Mouse (Mus musculus): Measurements from ENCODE around the gene Card14. TPM values are rescaled to one million over a fixed set of nuclear protein-coding genes. Genes with fewer than 3 reads are reported as not detected.
"Not testable (repeated sequence)": the region's sequence is repeated elsewhere in the genome, so short reads cannot be mapped to it uniquely, and the experiment has no call there.

The Card14 gene
- total RNA-seq, 2 experiments from 2014 or later, result not detected

DNA sequence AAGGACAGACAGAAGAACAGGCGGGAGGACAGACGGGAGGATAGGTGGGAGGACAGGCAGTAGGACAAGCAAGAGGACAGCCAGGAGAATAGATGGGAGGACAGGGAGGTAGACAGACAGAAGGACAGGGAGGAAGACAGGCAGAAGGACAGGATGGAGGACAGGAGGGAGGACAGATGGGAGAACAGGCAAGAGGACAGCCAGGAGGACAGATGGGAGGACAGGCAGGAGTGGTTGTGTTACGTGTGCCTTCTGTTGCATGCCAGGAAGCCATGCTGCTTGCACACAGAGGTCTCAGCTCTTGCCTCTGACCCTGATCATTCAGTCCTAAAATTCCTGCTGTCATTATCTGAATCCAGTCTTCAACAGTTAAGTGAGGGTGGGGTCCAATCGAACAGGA is 46.4 kb downstream of the Card14 start:
- ATAC-seq (replicated peaks; ENCODE audit: low FRiP score, poor library complexity, severe bottlenecking), result no peak

GRCm38 (mm10) chr11:119354798-119355442 is 47.4 kb downstream of the Card14 start:
- ATAC-seq (replicated peaks; ENCODE audit: low FRiP score, poor library complexity, severe bottlenecking), result peak; percentile 58

DNA sequence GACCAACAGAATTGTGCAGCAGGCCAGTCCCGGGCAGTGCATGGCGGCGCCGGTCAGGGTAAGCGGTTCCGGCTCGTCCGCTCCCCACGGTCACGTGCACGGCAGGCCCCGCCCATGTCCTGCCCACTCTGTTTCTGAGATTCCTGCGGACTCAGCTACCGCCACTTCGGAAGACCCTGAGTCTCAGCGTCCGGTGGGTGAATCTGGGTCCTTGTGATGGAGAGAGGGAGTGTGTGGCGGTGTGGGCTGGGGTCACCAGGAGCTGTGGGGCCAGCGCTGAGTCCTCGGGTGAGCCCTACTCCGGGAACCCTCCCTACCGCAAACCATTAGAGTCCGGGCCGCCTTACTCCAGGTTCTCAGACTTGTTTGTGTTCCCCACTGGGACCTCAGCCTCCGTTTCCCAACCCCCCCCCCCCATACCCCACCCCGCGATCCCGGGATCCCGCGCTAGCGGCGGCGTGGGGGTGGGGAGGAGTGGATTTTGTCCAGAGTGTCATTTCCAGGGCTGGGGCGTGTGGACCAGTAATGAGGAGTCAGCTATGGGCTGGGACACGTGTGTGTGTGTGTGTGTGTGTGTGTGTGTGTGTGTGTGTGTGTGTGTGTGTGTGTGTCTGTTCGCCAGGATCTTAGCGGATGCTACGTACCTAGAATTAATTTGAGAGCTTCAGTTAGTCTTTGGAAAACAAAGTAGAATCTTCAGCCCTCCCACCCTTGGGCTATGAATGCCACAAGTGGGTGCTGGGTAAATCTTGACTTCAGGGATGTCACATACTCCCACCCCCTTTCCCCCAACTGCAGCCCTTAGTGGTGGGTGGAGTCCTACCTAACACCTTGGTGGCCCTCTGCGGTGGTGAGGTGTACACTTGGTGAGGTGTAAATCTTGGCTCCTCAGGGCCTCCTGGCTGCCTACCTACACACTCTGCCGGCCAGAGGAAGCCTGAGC is 48.1 kb downstream of the Card14 start, which contains the start of the genes Sgsh and Slc26a11:
TSS of gene Sgsh (minus strand) at position 94 of the 943 bp plus-strand sequence.
TSS of gene Slc26a11 (plus strand) at position 115 of the 943 bp plus-strand sequence.
- ATAC-seq (replicated peaks; ENCODE audit: low FRiP score, poor library complexity, severe bottlenecking), result peak; percentile 86

- no peak for ATAC-seq (replicated peaks; ENCODE audit: low FRiP score, poor library complexity, severe bottlenecking)
These were observed 51.5 kb downstream of the Card14 start for GRCm38 (mm10) chr11:119359089-119359488.

DNA sequence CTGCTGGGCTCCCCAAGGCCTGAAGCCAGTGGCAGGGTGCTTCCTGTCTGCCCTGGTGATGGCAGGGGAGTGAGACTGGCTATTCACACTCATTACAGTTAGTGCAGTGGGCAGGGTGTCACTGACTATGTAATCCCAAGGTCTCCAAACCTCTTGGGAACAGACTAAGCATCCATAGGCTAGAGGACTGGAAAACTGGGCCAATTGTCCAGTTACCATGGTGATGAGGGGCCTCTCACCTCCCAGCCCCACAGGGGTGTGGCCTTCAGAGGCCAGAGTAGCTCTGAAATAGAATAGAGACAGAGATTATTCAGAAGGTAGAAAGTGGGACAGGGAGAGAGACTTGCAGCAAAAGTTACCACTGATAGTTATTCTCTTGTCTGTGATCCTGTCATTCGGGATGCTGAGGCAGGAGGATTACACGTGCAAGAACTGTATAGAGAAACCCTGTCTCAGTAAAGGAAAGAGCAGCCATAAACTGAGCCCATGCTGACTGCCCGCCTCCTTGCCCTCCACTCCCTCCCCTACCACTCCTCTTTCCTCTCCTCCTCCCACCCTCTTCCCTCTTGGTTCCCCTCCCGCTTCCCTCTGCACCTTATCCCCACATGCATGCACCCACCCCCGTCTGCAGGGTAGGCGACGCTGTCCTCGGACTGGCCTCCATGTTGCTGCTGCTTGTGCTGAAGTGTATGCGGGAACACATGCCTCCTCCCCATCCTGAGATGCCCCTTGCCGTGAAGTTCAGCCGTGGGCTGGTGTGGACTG is 55.4 kb downstream of the Card14 start:
- peak; percentile 51 for ATAC-seq (replicated peaks; ENCODE audit: low FRiP score, poor library complexity, severe bottlenecking)

GRCm38 (mm10) chr11:119363534-119364145 is 56.1 kb downstream of the Card14 start:
- peak; percentile 93 for ATAC-seq (replicated peaks; ENCODE audit: low FRiP score, poor library complexity, severe bottlenecking)

- no peak for ATAC-seq (replicated peaks; ENCODE audit: low FRiP score, poor library complexity, severe bottlenecking)
These were observed 67.9 kb downstream of the Card14 start for GRCm38 (mm10) chr11:119375425-119375824.

GRCm38 (mm10) chr11:119377326-119377725 is 69.8 kb downstream of the Card14 start:
- no peak for ATAC-seq (replicated peaks; ENCODE audit: low FRiP score, poor library complexity, severe bottlenecking)

DNA sequence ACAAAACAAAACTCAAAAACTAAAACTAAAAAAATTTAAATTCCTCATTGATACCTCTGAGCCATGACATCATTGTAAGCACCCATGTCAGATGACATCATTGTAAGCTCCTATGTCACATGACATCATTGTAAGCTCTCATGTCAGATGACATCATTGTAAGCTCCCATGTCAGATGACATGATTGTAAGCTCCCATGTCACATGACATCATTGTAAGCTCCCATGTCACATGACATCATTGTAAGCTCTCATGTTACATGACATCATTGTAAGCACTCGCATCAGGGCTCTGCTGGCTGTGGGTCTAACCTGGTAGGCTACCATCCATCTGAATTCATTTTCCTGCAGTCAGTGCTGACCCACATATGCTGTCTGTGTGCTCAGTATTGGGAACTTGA is 71.0 kb downstream of the Card14 start:
- no peak for ATAC-seq (replicated peaks; ENCODE audit: low FRiP score, poor library complexity, severe bottlenecking)

DNA sequence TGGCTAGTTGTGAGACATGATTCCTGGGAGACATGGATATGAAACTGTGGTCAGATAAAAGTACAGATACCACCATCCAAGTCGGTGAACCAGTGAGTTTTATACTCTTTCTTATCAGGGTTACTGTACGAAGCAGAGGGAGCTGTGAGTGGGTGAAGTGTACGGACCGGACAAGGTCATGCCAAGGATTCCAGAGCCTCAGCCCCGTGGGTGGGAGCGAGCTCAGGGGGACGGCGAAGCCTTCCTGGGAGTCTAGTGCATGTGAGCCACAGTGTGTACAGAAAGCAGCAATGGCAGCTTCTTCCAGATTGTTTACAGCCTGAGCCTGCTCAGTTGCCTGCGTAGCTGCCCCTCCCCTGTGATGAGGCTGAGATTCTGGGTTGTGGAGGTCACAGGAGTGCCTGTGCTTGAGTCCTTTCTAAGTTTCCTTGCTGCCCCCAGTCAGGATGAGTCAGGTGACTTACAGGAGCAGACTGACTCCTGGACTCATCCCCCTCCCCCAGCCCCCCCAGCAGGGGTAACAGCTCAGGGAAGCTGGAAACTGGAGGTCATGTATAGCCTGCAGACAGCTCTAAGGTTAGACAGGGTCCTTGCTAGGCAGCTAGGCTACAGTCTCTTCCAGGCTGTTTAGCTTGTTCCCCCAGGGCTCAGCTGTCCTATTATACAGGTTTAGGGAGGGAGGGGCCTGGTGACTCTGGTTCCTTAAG is 74.2 kb downstream of the Card14 start:
- no peak for ATAC-seq (replicated peaks; ENCODE audit: low FRiP score, poor library complexity, severe bottlenecking)

- ATAC-seq (replicated peaks; ENCODE audit: low FRiP score, poor library complexity, severe bottlenecking), result no peak
These were observed 74.8 kb downstream of the Card14 start for GRCm38 (mm10) chr11:119382338-119382850.

DNA sequence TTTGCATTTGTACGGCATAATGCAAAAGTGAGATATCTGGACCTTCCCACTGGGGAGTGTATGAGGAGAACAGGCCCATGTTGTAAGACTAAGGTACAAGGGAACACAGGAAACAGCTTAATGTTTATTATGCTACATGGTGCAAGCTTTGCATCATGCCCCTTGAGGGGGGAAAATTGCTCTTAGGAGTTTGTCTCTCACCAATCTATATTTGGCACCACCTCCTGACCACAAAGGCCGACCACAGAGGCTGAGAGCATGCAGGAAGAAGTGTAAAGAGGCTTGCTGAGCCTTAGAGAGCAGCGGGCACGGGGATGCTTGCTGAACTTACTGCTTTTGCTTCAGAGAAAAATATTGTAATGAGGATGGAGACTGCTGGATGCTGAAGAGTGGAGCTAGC is 77.3 kb downstream of the Card14 start:
- ATAC-seq (replicated peaks; ENCODE audit: low FRiP score, poor library complexity, severe bottlenecking), result no peak

GRCm38 (mm10) chr11:119386306-119386705 is 78.7 kb downstream of the Card14 start:
- no peak for ATAC-seq (replicated peaks; ENCODE audit: low FRiP score, poor library complexity, severe bottlenecking)

- ATAC-seq (replicated peaks; ENCODE audit: low FRiP score, poor library complexity, severe bottlenecking), result not testable (repeated sequence)
These were observed 79.7 kb downstream of the Card14 start for GRCm38 (mm10) chr11:119387273-119387672.

DNA sequence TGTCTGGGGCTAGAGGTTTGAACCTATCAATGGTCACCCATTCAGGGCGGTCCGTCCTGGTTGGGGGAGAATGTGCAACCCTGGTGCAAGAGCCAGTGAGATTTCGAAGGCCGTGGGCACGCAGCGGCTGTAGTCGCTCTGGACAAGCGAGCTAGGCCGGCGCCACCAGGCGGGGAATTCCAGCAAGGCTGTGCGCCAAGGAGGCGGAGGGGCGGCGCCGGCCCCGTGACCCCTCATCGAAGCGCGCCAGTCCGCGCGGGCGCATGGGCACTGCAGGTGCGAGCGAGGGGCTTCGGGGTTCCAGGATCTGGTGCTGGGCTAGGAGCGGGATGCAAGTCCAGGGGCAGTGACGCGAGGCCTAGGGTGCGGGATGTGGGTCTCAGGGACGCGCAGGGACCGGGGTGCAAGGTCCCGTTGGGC is 82.3 kb downstream of the Card14 start:
- no peak for ATAC-seq (replicated peaks; ENCODE audit: low FRiP score, poor library complexity, severe bottlenecking)

- ATAC-seq (replicated peaks; ENCODE audit: low FRiP score, poor library complexity, severe bottlenecking), result 0 out of 2 replicates have a peak, but pooled peaks have one; percentile 2
These were observed 83.0 kb downstream of the Card14 start for GRCm38 (mm10) chr11:119390271-119391231.

GRCm38 (mm10) chr11:119391386-119392000 is 83.9 kb downstream of the Card14 start:
- ATAC-seq (replicated peaks; ENCODE audit: low FRiP score, poor library complexity, severe bottlenecking), result peak; percentile 44
